Mouse (Mus musculus): ENCODE data around the gene Efna3. TPM values are rescaled to one million over a fixed set of nuclear protein-coding genes. Genes with fewer than 3 reads are reported as not detected.

Gene Efna3
- polyA plus RNA-seq, 1 experiment from 2014 or later, result 18.4 TPM

- H3K4me3 ChIP-seq, result peak overlapping the region; percentile 79
- 0 out of 2 replicates have a peak, but pooled peaks cover 3% of the 10 kb centered on the region for H3K36me3 ChIP-seq
- peak; percentile 65 for DNase-seq (ENCODE audit: low spot score)
- H3K27me3 ChIP-seq (ENCODE audit: low read depth, poor library complexity, severe bottlenecking), result peaks cover 65% of the 10 kb centered on the region
- WGBS, result 5% methylated on average over 58 of the region's 58 CpGs
- H3K27ac ChIP-seq, result peak overlapping the region; percentile 89
- H3K9me3 ChIP-seq (replicated peaks), result no peaks in the 10 kb centered on the region
- peaks cover 81% of the 10 kb centered on the region for H3K4me1 ChIP-seq
These were observed 3.0 kb downstream of the Efna3 start for GRCm38 (mm10) chr3:89319591-89320350.

GRCm38 (mm10) chr3:89318971-89319590 lies 3.7 kb downstream of the Efna3 start:
- H3K27me3 ChIP-seq (ENCODE audit: low read depth, poor library complexity, severe bottlenecking), result peaks cover 65% of the 10 kb centered on the region
- H3K4me3 ChIP-seq, result peak overlapping the region; percentile 79
- no peak for DNase-seq (ENCODE audit: low spot score)
- peaks cover 7% of the 10 kb centered on the region; the same call in 1 of the 2 replicates for H3K36me3 ChIP-seq
- peak overlapping the region; percentile 82 for H3K27ac ChIP-seq
- H3K9me3 ChIP-seq (replicated peaks), result no peaks in the 10 kb centered on the region
- H3K4me1 ChIP-seq, result peaks cover 86% of the 10 kb centered on the region
- WGBS, result 10% methylated on average over 21 of the region's 21 CpGs

GRCm38 (mm10) chr3:89318316-89318715 lies 4.4 kb downstream of the Efna3 start:
- Histone ChIP-seq H3K9me3 (replicated peaks) (no peaks in the 10 kb centered on the region), H3K27me3 (ENCODE audit: low read depth, poor library complexity, severe bottlenecking) (peaks cover 61% of the 10 kb centered on the region), H3K4me3 (no peak overlapping the region), H3K4me1 (peaks cover 85% of the 10 kb centered on the region), H3K36me3 (peaks cover 7% of the 10 kb centered on the region; the same call in 1 of the 2 replicates), H3K27ac (peak overlapping the region; percentile 14; the same call in 1 of the 2 replicates)
- no peak for DNase-seq (ENCODE audit: low spot score)
- WGBS, result 68% methylated on average over 8 of the region's 8 CpGs

- Histone ChIP-seq H3K27ac (0 out of 2 replicates have a peak overlapping the region, but pooled peaks have one; percentile 32), H3K27me3 (ENCODE audit: low read depth, poor library complexity, severe bottlenecking) (peaks cover 57% of the 10 kb centered on the region), H3K36me3 (peaks cover 7% of the 10 kb centered on the region; the same call in 1 of the 2 replicates), H3K9me3 (replicated peaks) (no peaks in the 10 kb centered on the region), H3K4me3 (peak overlapping the region; percentile 23), H3K4me1 (peaks cover 74% of the 10 kb centered on the region)
- DNase-seq (ENCODE audit: low spot score), result no peak
- WGBS, result 66% methylated on average over 6 of the region's 6 CpGs
These were observed 5.5 kb downstream of the Efna3 start for GRCm38 (mm10) chr3:89317246-89317645.

- 0% methylated on average over 4 of the region's 4 CpGs for WGBS
- no peaks in the 10 kb centered on the region for H3K9me3 ChIP-seq (replicated peaks)
- 0 out of 2 replicates have a peak overlapping the region, but pooled peaks have one; percentile 32 for H3K27ac ChIP-seq
- H3K4me1 ChIP-seq, result peaks cover 70% of the 10 kb centered on the region
- H3K36me3 ChIP-seq, result peaks cover 7% of the 10 kb centered on the region; the same call in 1 of the 2 replicates
- DNase-seq (ENCODE audit: low spot score), result peak; percentile 83
- peak overlapping the region; percentile 23 for H3K4me3 ChIP-seq
- peaks cover 55% of the 10 kb centered on the region for H3K27me3 ChIP-seq (ENCODE audit: low read depth, poor library complexity, severe bottlenecking)
These were observed 5.9 kb downstream of the Efna3 start for GRCm38 (mm10) chr3:89316833-89317232.

GRCm38 (mm10) chr3:89315930-89316831 lies 6.6 kb downstream of the Efna3 start:
- peaks cover 48% of the 10 kb centered on the region for H3K27me3 ChIP-seq (ENCODE audit: low read depth, poor library complexity, severe bottlenecking)
- no peak for DNase-seq (ENCODE audit: low spot score)
- peak overlapping the region; percentile 82 for H3K27ac ChIP-seq
- peaks cover 64% of the 10 kb centered on the region for H3K4me1 ChIP-seq
- peak overlapping the region; percentile 51 for H3K4me3 ChIP-seq
- H3K9me3 ChIP-seq (replicated peaks), result no peaks in the 10 kb centered on the region
- 16% methylated on average over 40 of the region's 40 CpGs for WGBS
- H3K36me3 ChIP-seq, result peaks cover 7% of the 10 kb centered on the region; the same call in 1 of the 2 replicates

GRCm38 (mm10) chr3:89315195-89315929 lies 7.4 kb downstream of the Efna3 start:
- Histone ChIP-seq H3K4me3 (peak overlapping the region; percentile 51), H3K27ac (peak overlapping the region; percentile 82), H3K4me1 (peaks cover 56% of the 10 kb centered on the region), H3K9me3 (replicated peaks) (no peaks in the 10 kb centered on the region), H3K27me3 (ENCODE audit: low read depth, poor library complexity, severe bottlenecking) (peaks cover 40% of the 10 kb centered on the region), H3K36me3 (peaks cover 7% of the 10 kb centered on the region; the same call in 1 of the 2 replicates)
- 7% methylated on average over 26 of the region's 26 CpGs for WGBS
- peak; percentile 95 for DNase-seq (ENCODE audit: low spot score)

- H3K27me3 ChIP-seq (ENCODE audit: low read depth, poor library complexity, severe bottlenecking), result peaks cover 34% of the 10 kb centered on the region
These were observed 8.0 kb downstream of the Efna3 start for GRCm38 (mm10) chr3:89314791-89315190.

GRCm38 (mm10) chr3:89314340-89314739 lies 8.4 kb downstream of the Efna3 start:
- peaks cover 45% of the 10 kb centered on the region for H3K4me1 ChIP-seq
- H3K27ac ChIP-seq, result no peak overlapping the region
- no peak overlapping the region for H3K4me3 ChIP-seq
- DNase-seq (ENCODE audit: low spot score), result no peak
- 82% methylated on average over 5 of the region's 5 CpGs for WGBS
- H3K27me3 ChIP-seq (ENCODE audit: low read depth, poor library complexity, severe bottlenecking), result peaks cover 30% of the 10 kb centered on the region
- no peaks in the 10 kb centered on the region for H3K9me3 ChIP-seq (replicated peaks)
- peaks cover 7% of the 10 kb centered on the region; the same call in 1 of the 2 replicates for H3K36me3 ChIP-seq

More at GRCm38 (mm10) chr3:89314791-89315190, 8.0 kb downstream of the Efna3 start:
- Histone ChIP-seq H3K27ac (peak overlapping the region; percentile 82), H3K4me1 (peaks cover 50% of the 10 kb centered on the region), H3K9me3 (replicated peaks) (no peaks in the 10 kb centered on the region), H3K4me3 (peak overlapping the region; percentile 51; the same call in 1 of the 2 replicates), H3K36me3 (peaks cover 7% of the 10 kb centered on the region; the same call in 1 of the 2 replicates)
- DNase-seq (ENCODE audit: low spot score), result no peak
- 48% methylated on average over 2 of the region's 2 CpGs for WGBS

- DNase-seq (ENCODE audit: low spot score), result peak; percentile 83
- H3K36me3 ChIP-seq, result no peaks in the 10 kb centered on the region
- H3K27ac ChIP-seq, result peak overlapping the region; percentile 28; the same call in 1 of the 2 replicates
- no peak overlapping the region for H3K4me3 ChIP-seq
- 4% methylated on average over 9 of the region's 9 CpGs for WGBS
- H3K27me3 ChIP-seq (ENCODE audit: low read depth, poor library complexity, severe bottlenecking), result no peaks in the 10 kb centered on the region
- no peaks in the 10 kb centered on the region for H3K9me3 ChIP-seq (replicated peaks)
- peaks cover 23% of the 10 kb centered on the region for H3K4me1 ChIP-seq
These were observed 14.7 kb downstream of the Efna3 start for GRCm38 (mm10) chr3:89308089-89308488.

- WGBS, result 70% methylated on average over 8 of the region's 8 CpGs
- no peaks in the 10 kb centered on the region for H3K27me3 ChIP-seq (ENCODE audit: low read depth, poor library complexity, severe bottlenecking)
- no peak for DNase-seq (ENCODE audit: low spot score)
- H3K36me3 ChIP-seq, result no peaks in the 10 kb centered on the region
- peak overlapping the region; percentile 20; the same call in 1 of the 2 replicates for H3K27ac ChIP-seq
- no peak overlapping the region for H3K4me3 ChIP-seq
- peaks cover 23% of the 10 kb centered on the region for H3K4me1 ChIP-seq
- H3K9me3 ChIP-seq (replicated peaks), result no peaks in the 10 kb centered on the region
These were observed 17.0 kb downstream of the Efna3 start for GRCm38 (mm10) chr3:89305551-89306325.
